ENCODE assay signal across 8 mouse cellular contexts in genomic region chr16:23609748-23610185, GRCm38 (mm10).
A peak's percentile ranks its signal among the peaks of the same experiment; 100 is the strongest.
DNase-seq lines count a peak whose midpoint lies in the region; ATAC-seq and TF ChIP-seq lines count a peak whose summit lies in the region.

No protein-coding gene starts in this region.

- no peak for TF ChIP-seq POLR2A in testis, adult 2 months (IDR thresholded peaks at IDR 0.05; ENCODE audit: control insufficient read depth, low read depth, low read length)

- no peaks in the 10 kb centered on the region for H3K36me3 ChIP-seq in embryonic facial prominence, embryonic 11.5 days (replicated peaks; ENCODE audit: control insufficient read depth, insufficient read depth, low read depth, low read length)
- H3K36me3 ChIP-seq in heart, embryonic 12.5 days = no peaks in the 10 kb centered on the region
- no peaks in the 10 kb centered on the region for H3K36me3 ChIP-seq in kidney, embryonic 14.5 days (ENCODE audit: control insufficient read depth, insufficient read depth, low read length)
- no peaks in the 10 kb centered on the region for H3K36me3 ChIP-seq in limb, embryonic 15.5 days
- no peaks in the 10 kb centered on the region for H3K36me3 ChIP-seq in testis, adult 2 months (ENCODE audit: control insufficient read depth, insufficient read depth, low read length)

- H3K9ac ChIP-seq in embryonic facial prominence, embryonic 11.5 days (replicated peaks; ENCODE audit: low read length) = peak overlapping the region; percentile 34; the same call in 1 of the 2 replicates
- peak overlapping the region; percentile 2; the same call in 1 of the 2 replicates for H3K9ac ChIP-seq in heart, embryonic 12.5 days
- no peak overlapping the region; the same call in 1 of the 2 replicates for H3K9ac ChIP-seq in kidney, embryonic 14.5 days (ENCODE audit: low read depth, low read length)
- H3K9ac ChIP-seq in limb, embryonic 15.5 days = 0 out of 2 replicates have a peak overlapping the region, but pooled peaks have one; percentile 7

- no peaks in the 10 kb centered on the region for H3K4me1 ChIP-seq in embryonic facial prominence, embryonic 11.5 days (ENCODE audit: control insufficient read depth, insufficient read depth, low read length)
- 0 out of 2 replicates have a peak, but pooled peaks cover 6% of the 10 kb centered on the region for H3K4me1 ChIP-seq in heart, embryonic 12.5 days (replicated peaks)
- no peaks in the 10 kb centered on the region for H3K4me1 ChIP-seq in kidney, embryonic 14.5 days (ENCODE audit: control insufficient read depth, insufficient read depth, low read length)
- no peaks in the 10 kb centered on the region for H3K4me1 ChIP-seq in limb, embryonic 15.5 days
- no peaks in the 10 kb centered on the region for H3K4me1 ChIP-seq in testis, adult 2 months (ENCODE audit: control insufficient read depth, insufficient read depth, low read length)

- ATAC-seq in embryonic facial prominence, embryonic 11.5 days (replicated peaks; ENCODE audit: insufficient number of reproducible peaks, low FRiP score, low TSS enrichment, low read depth) = no peak
- no peak for ATAC-seq in heart, embryonic 12.5 days (ENCODE audit: insufficient number of reproducible peaks, low FRiP score)
- ATAC-seq in kidney, embryonic 14.5 days (ENCODE audit: low FRiP score, low TSS enrichment) = no peak
- ATAC-seq in limb, embryonic 15.5 days (ENCODE audit: insufficient number of reproducible peaks, low FRiP score, low TSS enrichment, low read depth) = no peak

- 33% methylated on average over 11 of the region's 11 CpGs for WGBS in embryonic facial prominence, embryonic 11.5 days
- 29% methylated on average over 11 of the region's 11 CpGs for WGBS in heart, embryonic 12.5 days
- 48% methylated on average over 11 of the region's 11 CpGs for WGBS in kidney, embryonic 14.5 days
- 21% methylated on average over 11 of the region's 11 CpGs for WGBS in limb, embryonic 15.5 days

- peak; percentile 18 for DNase-seq in 416B (ENCODE audit: low read depth)
- DNase-seq in adrenal gland, adult 18-20 months (ENCODE audit: low spot score in 2 of 2) = peak; percentile 30 to 34
- DNase-seq in embryonic facial prominence, embryonic 11.5 days (ENCODE audit: low spot score) = peak; percentile 17
- DNase-seq in monocyte, adult 2 months (ENCODE audit: low read depth in 1 of 2, low spot score in 2 of 2) = peak; percentile 10 to 58

- 0 out of 2 replicates have a peak overlapping the region, but pooled peaks have one; percentile 7 for H3K4me3 ChIP-seq in embryonic facial prominence, embryonic 11.5 days (ENCODE audit: low read depth, low read length)
- H3K4me3 ChIP-seq in heart, embryonic 12.5 days = peak overlapping the region; percentile 38
- H3K4me3 ChIP-seq in kidney, embryonic 14.5 days (ENCODE audit: low read length) = peak overlapping the region; percentile 16
- H3K4me3 ChIP-seq in limb, embryonic 15.5 days = peak overlapping the region; percentile 29
- H3K4me3 ChIP-seq in testis, adult 2 months (ENCODE audit: control insufficient read depth, low read depth, low read length) = peak overlapping the region; percentile 64

- no peak overlapping the region; the same call in 1 of the 2 replicates for H3K4me2 ChIP-seq in embryonic facial prominence, embryonic 11.5 days (ENCODE audit: low read depth, low read length)
- peak overlapping the region; percentile 57 for H3K4me2 ChIP-seq in heart, embryonic 12.5 days
- H3K4me2 ChIP-seq in kidney, embryonic 14.5 days (replicated peaks; ENCODE audit: low read depth, low read length) = peak overlapping the region; percentile 27
- H3K4me2 ChIP-seq in limb, embryonic 15.5 days = peak overlapping the region; percentile 38

- H3K27ac ChIP-seq in embryonic facial prominence, embryonic 11.5 days (replicated peaks; ENCODE audit: low read depth, low read length) = no peak overlapping the region
- no peak overlapping the region for H3K27ac ChIP-seq in heart, embryonic 12.5 days (ENCODE audit: poor library complexity, severe bottlenecking)
- H3K27ac ChIP-seq in kidney, embryonic 14.5 days (ENCODE audit: low read depth, low read length) = no peak overlapping the region
- 0 out of 2 replicates have a peak overlapping the region, but pooled peaks have one; percentile 27 for H3K27ac ChIP-seq in limb, embryonic 15.5 days
- peak overlapping the region; percentile 66 for H3K27ac ChIP-seq in testis, adult 2 months (ENCODE audit: control insufficient read depth, insufficient read depth, low read depth, low read length)

- H3K9me3 ChIP-seq in embryonic facial prominence, embryonic 11.5 days (replicated peaks; ENCODE audit: control insufficient read depth, low read length) = no peaks in the 10 kb centered on the region
- H3K9me3 ChIP-seq in heart, embryonic 12.5 days (replicated peaks) = no peaks in the 10 kb centered on the region
- no peaks in the 10 kb centered on the region for H3K9me3 ChIP-seq in kidney, embryonic 14.5 days (ENCODE audit: control insufficient read depth, low read length)
- H3K9me3 ChIP-seq in limb, embryonic 15.5 days = no peaks in the 10 kb centered on the region

- H3K27me3 ChIP-seq in embryonic facial prominence, embryonic 11.5 days (ENCODE audit: control insufficient read depth, insufficient read depth, low read length) = no peaks in the 10 kb centered on the region
- no peaks in the 10 kb centered on the region for H3K27me3 ChIP-seq in heart, embryonic 12.5 days (replicated peaks)
- no peaks in the 10 kb centered on the region for H3K27me3 ChIP-seq in kidney, embryonic 14.5 days (ENCODE audit: control insufficient read depth, insufficient read depth, low read length)
- H3K27me3 ChIP-seq in limb, embryonic 15.5 days = no peaks in the 10 kb centered on the region
- no peaks in the 10 kb centered on the region for H3K27me3 ChIP-seq in testis, adult 2 months (ENCODE audit: control insufficient read depth, insufficient read depth, low read length)

- TF ChIP-seq CTCF in testis, adult 2 months (IDR thresholded peaks at IDR 0.05; ENCODE audit: control insufficient read depth, insufficient read depth, insufficient replicate concordance, low read depth, low read length) = no peak

Comparison
In these comparisons a context has a peak if more than half of its experiments do, and no peak if none do; other contexts are left out.
1. H3K27ac ChIP-seq: peak in limb, embryonic 15.5 days (single experiment) and testis, adult 2 months (single experiment); none in embryonic facial prominence, embryonic 11.5 days (single experiment), heart, embryonic 12.5 days (single experiment) and kidney, embryonic 14.5 days (single experiment).
2. H3K4me3 ChIP-seq: peak in every context shown above with its lines; median percentile 64 in testis, adult 2 months; 38 in heart, embryonic 12.5 days; 29 in limb, embryonic 15.5 days; 16 in kidney, embryonic 14.5 days; 7 in embryonic facial prominence, embryonic 11.5 days.
3. Peak in every context shown above with its lines, with median percentiles within 50 percentile points of each other: DNase-seq.